Mouse (Mus musculus) heart, adult 2 months (tissue): ENCODE measurements around the gene Plekhm3.

ENCODE experiments used
- CTCF ChIP-seq: fragments of 200-600 bp; IDR thresholded peaks from 2 replicates; pipeline ENCODE4 v1.8.1; 2022; ENCODE audit warnings: antibody characterized with exemption, mild to moderate bottlenecking, moderate library complexity
- EP300 ChIP-seq: fragments of 200-500 bp; IDR thresholded peaks from 2 replicates; pipeline ENCODE4 v1.6.1; 2011; ENCODE audit warnings: low read depth, low read length, control low read depth; ENCODE audit not compliant: insufficient read depth
- POLR2A ChIP-seq: fragments of 200-500 bp; IDR thresholded peaks from 2 replicates; pipeline ENCODE4 v1.6.1; 2011; ENCODE audit warnings: mild to moderate bottlenecking, low read depth, low read length, control low read depth; ENCODE audit not compliant: insufficient read depth

DNA sequence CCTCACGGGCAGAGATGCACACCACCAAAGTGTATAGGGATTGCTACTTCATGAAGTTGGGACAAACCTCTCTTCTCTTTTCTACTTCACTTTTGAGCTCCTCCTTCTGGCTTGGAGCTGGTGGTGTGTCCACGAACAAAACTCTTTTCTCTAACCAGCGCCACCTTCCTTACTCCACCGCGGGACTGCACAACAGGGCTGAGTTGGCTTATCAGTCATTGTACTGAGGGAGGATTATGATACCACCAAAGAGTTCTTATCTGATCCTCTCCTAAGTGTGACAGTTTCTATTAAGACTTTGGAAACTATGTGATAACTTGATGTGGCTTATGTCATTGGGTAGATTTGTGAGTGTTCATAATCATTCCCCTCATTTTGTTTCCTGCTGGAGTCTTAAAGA, 129.2 kb downstream of the Plekhm3 start:
- no peak for TF ChIP-seq POLR2A
- TF ChIP-seq CTCF = no peak
- TF ChIP-seq EP300 = no peak
